Mouse (Mus musculus): ENCODE measurements around the gene Fam241a. TPM values are rescaled to one million over a fixed set of nuclear protein-coding genes. Genes with fewer than 3 reads are reported as not detected.

Gene Fam241a
- polyA plus RNA-seq, 1 experiment from 2014 or later: 11.0 TPM

DNA sequence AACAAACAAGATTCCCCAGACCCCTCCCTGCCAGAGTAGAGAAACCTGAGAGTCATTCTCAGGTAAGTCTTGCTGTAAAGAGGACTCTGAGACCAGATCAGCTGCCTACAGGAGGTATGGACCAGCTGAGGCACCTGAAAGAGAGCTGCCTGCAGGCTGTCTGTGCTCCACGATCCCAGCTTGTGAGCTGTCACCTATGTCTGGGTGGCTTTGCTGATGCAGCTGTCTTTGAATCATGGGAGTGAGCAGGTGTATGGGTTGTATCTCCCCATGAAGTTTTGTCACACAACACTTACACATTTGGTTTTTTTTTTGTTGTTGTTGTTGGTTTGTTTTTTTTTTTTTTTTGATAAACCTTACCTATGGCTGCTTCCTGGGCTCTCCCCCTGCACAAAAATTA lies 75.7 kb downstream of the Fam241a start:
- H3K9me3 ChIP-seq (replicated peaks; ENCODE audit: control insufficient read depth, low read length): no peaks in the 10 kb centered on the region
- no peak for ATAC-seq (replicated peaks; ENCODE audit: insufficient number of reproducible peaks, low FRiP score, low TSS enrichment)
- no peaks in the 10 kb centered on the region for H3K36me3 ChIP-seq (ENCODE audit: control insufficient read depth, insufficient read depth, low read length)
- H3K4me2 ChIP-seq: no peak overlapping the region
- 81% methylated on average over 1 of the region's 1 CpGs for WGBS (ENCODE audit: insufficient replicate concordance)
- H3K4me1 ChIP-seq (ENCODE audit: control insufficient read depth, insufficient read depth, low read length): no peaks in the 10 kb centered on the region
- no peaks in the 10 kb centered on the region for H3K27me3 ChIP-seq (ENCODE audit: control insufficient read depth, insufficient read depth, low read length)
- H3K27ac ChIP-seq (ENCODE audit: low read depth, low read length): no peak overlapping the region
- no peak overlapping the region for H3K4me3 ChIP-seq (ENCODE audit: low read depth, low read length)
- H3K9ac ChIP-seq (ENCODE audit: low read depth, low read length): no peak overlapping the region

Other genes with a start within 250 kb of the Fam241a start
- gene Alpk1, start 115.8 kb downstream of the Fam241a start, polyA plus RNA-seq (2014; fragmentation: Nextera tagmentation; extraction: Ambion mirVana): 0.72 and 1.2 TPM in 2 replicates
- 3.3 and 3.4 TPM in 2 replicates for gene Tifa, start 106.5 kb downstream of the Fam241a start, polyA plus RNA-seq (2014; fragmentation: Nextera tagmentation; extraction: Ambion mirVana)
- gene Ap1ar, start 58.8 kb downstream of the Fam241a start, polyA plus RNA-seq (2014; fragmentation: Nextera tagmentation; extraction: Ambion mirVana): 32.0 and 34.5 TPM in 2 replicates